ENCODE assay signal across 15 mouse cellular contexts in the genomic region with DNA sequence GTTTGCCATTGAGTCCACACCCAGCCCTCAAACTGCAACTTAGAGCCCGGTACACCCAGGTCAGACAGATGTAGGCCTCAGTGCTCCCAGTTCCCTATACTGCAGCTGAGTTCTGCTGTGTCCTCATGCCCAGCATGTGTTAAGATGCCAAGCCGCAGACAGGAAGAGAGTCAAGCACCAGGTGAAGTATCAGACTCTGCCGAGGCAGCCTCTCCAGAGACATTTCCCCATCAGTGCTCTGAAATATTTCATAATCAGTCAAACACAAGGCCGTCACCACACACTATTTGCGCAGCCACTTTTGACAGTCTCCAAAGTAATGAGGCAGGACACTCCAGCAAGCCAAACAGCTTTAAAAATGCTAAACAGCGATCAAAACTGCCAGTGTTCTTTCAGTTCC. TPM values are rescaled to one million over a fixed set of nuclear protein-coding genes. Genes with fewer than 3 reads are reported as not detected.
"Had no signal": no experiment of that assay in that cellular context is flagged by ENCODE, and none has a peak within 500 bp of the region (broad histone marks: within the 10 kb centered on the region; RNA-seq: fewer than 3 reads in every experiment).

No protein-coding gene starts in this region.

- H3K4me2 ChIP-seq: kidney, embryonic 15.5 days; lung, embryonic 15.5 days; midbrain, embryonic 12.5 days; neural tube, embryonic 13.5 days; stomach, embryonic 15.5 days had no signal

- H3K4me3 ChIP-seq: kidney, embryonic 15.5 days; left cerebral cortex, adult 2 months; limb, embryonic 10.5 days; lung, embryonic 15.5 days; megakaryocyte, embryonic 14.5 days; midbrain, embryonic 12.5 days; neural tube, embryonic 13.5 days; stomach, embryonic 15.5 days had no signal

- H3K9me3 ChIP-seq: kidney, embryonic 15.5 days; limb, embryonic 10.5 days; lung, embryonic 15.5 days; megakaryocyte, embryonic 14.5 days; midbrain, embryonic 12.5 days; neural tube, embryonic 13.5 days; stomach, embryonic 15.5 days had no signal

- ATAC-seq: midbrain, embryonic 16.5 days had no signal

- H3K27me3 ChIP-seq: kidney, embryonic 15.5 days; lung, embryonic 15.5 days; megakaryocyte, embryonic 14.5 days; midbrain, embryonic 12.5 days; neural tube, embryonic 13.5 days; stomach, embryonic 15.5 days had no signal

- H3K27ac ChIP-seq: kidney, embryonic 15.5 days; left cerebral cortex, adult 2 months; limb, embryonic 10.5 days; liver, embryonic 14.5 days; lung, embryonic 15.5 days; midbrain, embryonic 12.5 days; neural tube, embryonic 13.5 days; stomach, embryonic 15.5 days had no signal

- H3K9ac ChIP-seq: kidney, embryonic 15.5 days; liver, embryonic 14.5 days; lung, embryonic 15.5 days; midbrain, embryonic 12.5 days; neural tube, embryonic 13.5 days; stomach, embryonic 15.5 days had no signal

- H3K4me1 ChIP-seq: kidney, embryonic 15.5 days; limb, embryonic 10.5 days; lung, embryonic 15.5 days; midbrain, embryonic 12.5 days; neural tube, embryonic 13.5 days; stomach, embryonic 15.5 days had no signal

- DNase-seq: kidney, adult 2 months; kidney, postnatal 14 days; right cerebral cortex, postnatal 14 days; thymus, postnatal 36 days had no signal

RNA-seq across cellular contexts. Expression of a gene that starts 58.9 kb away (rescaled TPM):
- polyA plus RNA-seq: midbrain, embryonic 16.5 days; testis, adult 2 months had no signal
